Mouse (Mus musculus): ENCODE results near the gene Tecta.

Tecta gene

DNA sequence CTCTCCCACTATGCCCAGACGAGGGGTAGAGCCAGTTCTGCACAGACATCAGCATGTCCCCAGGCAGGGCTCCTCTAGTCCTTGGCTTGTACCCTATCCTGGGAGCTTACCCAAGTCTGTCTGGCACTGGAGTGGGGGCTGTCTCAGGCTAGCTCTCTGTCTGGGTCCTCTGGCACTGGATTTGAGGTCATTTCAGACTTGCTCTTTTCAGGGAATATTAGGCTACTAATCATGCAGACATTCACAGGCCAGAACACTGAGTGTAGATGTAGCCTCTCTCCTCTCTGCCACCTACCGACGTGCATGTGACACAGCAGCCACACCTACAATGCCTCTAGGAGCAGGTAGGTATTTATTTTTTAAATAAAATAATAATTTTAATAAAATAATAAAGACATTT lies 82.4 kb downstream of the Tecta start:
- no peak for DNase-seq

GRCm38 (mm10) chr9:42315816-42316215 lies 83.9 kb downstream of the Tecta start:
- no peak for DNase-seq

DNA sequence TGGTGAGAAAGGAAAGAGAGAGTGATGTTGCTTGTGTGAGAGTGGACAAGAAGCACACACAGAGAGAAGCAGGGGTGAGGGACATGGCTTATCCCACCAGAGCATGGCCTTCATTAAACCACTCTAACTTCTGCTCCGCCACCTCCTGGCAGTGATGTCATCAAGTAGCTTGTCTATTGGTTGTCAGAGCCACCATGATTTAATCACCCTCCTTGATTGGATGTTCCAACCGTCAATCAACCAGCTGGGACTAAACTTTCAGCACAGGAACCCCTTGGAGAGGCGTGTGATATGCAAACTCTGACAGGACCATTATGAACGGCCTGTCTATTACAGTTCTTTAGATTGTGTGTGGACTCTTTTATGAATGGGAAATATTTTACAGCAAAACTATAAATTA lies 84.8 kb downstream of the Tecta start:
- no peak for DNase-seq

GRCm38 (mm10) chr9:42314388-42314787 lies 85.3 kb downstream of the Tecta start:
- DNase-seq: no peak

GRCm38 (mm10) chr9:42313872-42314271 lies 85.9 kb downstream of the Tecta start:
- no peak for DNase-seq

DNA sequence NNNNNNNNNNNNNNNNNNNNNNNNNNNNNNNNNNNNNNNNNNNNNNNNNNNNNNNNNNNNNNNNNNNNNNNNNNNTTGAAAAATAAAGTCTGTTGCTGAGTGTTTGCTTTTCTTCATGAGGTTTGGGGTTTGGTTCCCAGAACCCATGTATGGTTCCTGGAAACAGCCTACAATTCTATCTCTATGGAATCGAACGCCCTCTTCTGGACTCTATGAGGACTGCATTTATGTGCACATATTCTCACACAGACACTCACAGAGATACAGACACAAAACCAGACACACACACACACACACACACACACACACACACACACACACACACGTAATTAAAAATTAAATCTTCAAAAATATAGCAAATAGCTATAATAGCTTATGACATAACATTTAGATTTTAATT lies 88.4 kb downstream of the Tecta start:
- DNase-seq: no peak

GRCm38 (mm10) chr9:42303894-42304293 lies 95.8 kb downstream of the Tecta start:
- DNase-seq: no peak

GRCm38 (mm10) chr9:42301082-42301633 lies 98.6 kb downstream of the Tecta start:
- no peak for DNase-seq

GRCm38 (mm10) chr9:42296297-42296922 lies 103.3 kb downstream of the Tecta start:
- DNase-seq: no peak

DNA sequence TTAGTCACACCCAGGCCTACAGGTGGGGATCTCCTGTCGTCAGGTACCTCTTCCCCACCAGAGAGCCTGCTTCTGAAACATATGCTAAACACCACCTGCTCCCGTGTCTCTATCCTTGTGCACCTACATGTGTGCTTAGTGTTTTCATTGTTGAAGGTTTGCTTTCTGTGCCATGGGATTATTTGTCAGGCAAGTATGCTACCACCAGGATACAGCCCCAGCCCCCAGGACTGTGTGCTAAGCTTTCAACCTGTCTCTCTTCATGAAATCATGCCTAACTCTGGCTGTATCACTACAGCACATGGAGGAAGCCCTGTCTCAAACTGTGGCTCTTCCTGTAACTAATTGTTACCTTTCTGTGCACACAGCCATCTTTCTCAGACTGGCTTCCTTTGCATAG lies 105.6 kb downstream of the Tecta start:
- no peak for DNase-seq

- no peak for DNase-seq
Observed at GRCm38 (mm10) chr9:42293596-42293995, 106.1 kb downstream of the Tecta start.

DNA sequence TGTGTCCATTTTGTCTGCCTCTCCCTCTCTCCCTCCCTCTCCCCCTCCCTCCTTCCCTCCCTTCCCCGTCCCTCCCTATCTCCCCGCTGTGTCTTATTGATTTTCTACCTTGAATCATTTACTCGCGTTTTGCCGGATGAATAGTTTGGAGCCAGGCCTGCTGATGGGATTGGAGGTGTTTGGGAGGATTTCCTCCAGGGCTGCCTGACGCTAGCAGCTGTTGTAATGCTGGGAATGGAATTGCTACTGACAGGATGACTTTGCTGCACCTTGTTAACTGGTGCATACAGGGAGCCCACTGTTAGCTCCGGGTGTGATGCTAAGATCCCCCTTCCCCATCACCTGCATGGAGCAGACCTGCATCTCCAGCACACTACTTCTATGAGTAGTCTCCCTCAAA lies 106.7 kb downstream of the Tecta start:
- no peak for DNase-seq

- no peak for DNase-seq
Observed at GRCm38 (mm10) chr9:42279676-42280075, 120.1 kb downstream of the Tecta start.

Data from right cerebral cortex, postnatal 14 days (tissue).